Mouse (Mus musculus): Measurements from ENCODE around the gene Ccdc30. TPM values are rescaled to one million over a fixed set of nuclear protein-coding genes. Genes with fewer than 3 reads are reported as not detected.

Ccdc30 gene
- total RNA-seq (2021), result 10 to 100 TPM; 19.8 to 26.1 TPM

GRCm38 (mm10) chr4:119415072-119415753, at the start of gene Ccdc30:
Gene Ccdc30, minus strand, starts transcription at chr4:119415521.
- DNase-seq (ENCODE audit: extremely low spot score in 1 of 2, low spot score in 1 of 2), result peak; percentile 84 to 87

- DNase-seq (ENCODE audit: extremely low spot score in 1 of 2, low spot score in 1 of 2), result no peak
Measured at GRCm38 (mm10) chr4:119463756-119464419, 48.6 kb upstream of the Ccdc30 start.

GRCm38 (mm10) chr4:119462858-119463755, 47.8 kb upstream of the Ccdc30 start:
- DNase-seq (ENCODE audit: extremely low spot score in 1 of 2, low spot score in 1 of 2), result no peak

GRCm38 (mm10) chr4:119462457-119462856, 47.1 kb upstream of the Ccdc30 start:
- DNase-seq (ENCODE audit: extremely low spot score in 1 of 2, low spot score in 1 of 2), result no peak

GRCm38 (mm10) chr4:119460728-119461141, 45.4 kb upstream of the Ccdc30 start:
- DNase-seq (ENCODE audit: extremely low spot score in 1 of 2, low spot score in 1 of 2), result peak; percentile 61 to 67

GRCm38 (mm10) chr4:119460296-119460695, 45.0 kb upstream of the Ccdc30 start:
- DNase-seq (ENCODE audit: extremely low spot score in 1 of 2, low spot score in 1 of 2), result peak in 1 of 2 experiments; percentile 45

GRCm38 (mm10) chr4:119453533-119453932, 38.2 kb upstream of the Ccdc30 start:
- DNase-seq (ENCODE audit: extremely low spot score in 1 of 2, low spot score in 1 of 2), result no peak

- no peak for DNase-seq (ENCODE audit: extremely low spot score in 1 of 2, low spot score in 1 of 2)
Measured at GRCm38 (mm10) chr4:119453128-119453527, 37.8 kb upstream of the Ccdc30 start.

GRCm38 (mm10) chr4:119450436-119450835, 35.1 kb upstream of the Ccdc30 start:
- DNase-seq (ENCODE audit: extremely low spot score in 1 of 2, low spot score in 1 of 2), result no peak

GRCm38 (mm10) chr4:119447786-119448185, 32.5 kb upstream of the Ccdc30 start:
- DNase-seq (ENCODE audit: extremely low spot score in 1 of 2, low spot score in 1 of 2), result no peak

GRCm38 (mm10) chr4:119447261-119447660, 31.9 kb upstream of the Ccdc30 start:
- DNase-seq (ENCODE audit: extremely low spot score in 1 of 2, low spot score in 1 of 2), result no peak

GRCm38 (mm10) chr4:119442539-119442938, 27.2 kb upstream of the Ccdc30 start:
- DNase-seq (ENCODE audit: extremely low spot score in 1 of 2, low spot score in 1 of 2), result no peak

GRCm38 (mm10) chr4:119441836-119442235, 26.5 kb upstream of the Ccdc30 start:
- no peak for DNase-seq (ENCODE audit: extremely low spot score in 1 of 2, low spot score in 1 of 2)

GRCm38 (mm10) chr4:119437936-119438335, 22.6 kb upstream of the Ccdc30 start:
- DNase-seq (ENCODE audit: extremely low spot score in 1 of 2, low spot score in 1 of 2), result no peak

GRCm38 (mm10) chr4:119430678-119431077, 15.4 kb upstream of the Ccdc30 start:
- peak in 1 of 2 experiments; percentile 49 for DNase-seq (ENCODE audit: extremely low spot score in 1 of 2, low spot score in 1 of 2)

GRCm38 (mm10) chr4:119427680-119428079, 12.4 kb upstream of the Ccdc30 start:
- no peak for DNase-seq (ENCODE audit: extremely low spot score in 1 of 2, low spot score in 1 of 2)

GRCm38 (mm10) chr4:119425601-119426000, 10.3 kb upstream of the Ccdc30 start:
- no peak for DNase-seq (ENCODE audit: extremely low spot score in 1 of 2, low spot score in 1 of 2)

- DNase-seq (ENCODE audit: extremely low spot score in 1 of 2, low spot score in 1 of 2), result no peak
Measured at GRCm38 (mm10) chr4:119425077-119425476, 9.8 kb upstream of the Ccdc30 start.

- peak; percentile 70 to 72 for DNase-seq (ENCODE audit: extremely low spot score in 1 of 2, low spot score in 1 of 2)
Measured at GRCm38 (mm10) chr4:119422294-119422964, 7.1 kb upstream of the Ccdc30 start, which contains the start of the genes Ppcs and Zmynd12. Gene Ppcs, minus strand, starts transcription at chr4:119422420. Gene Zmynd12, plus strand, starts transcription at chr4:119422814.

- peak in 1 of 2 experiments; percentile 9 for DNase-seq (ENCODE audit: extremely low spot score in 1 of 2, low spot score in 1 of 2)
Measured at GRCm38 (mm10) chr4:119421921-119422293, 6.6 kb upstream of the Ccdc30 start.

Measured in layer of hippocampus, postnatal 25 days (tissue).